Mouse (Mus musculus): ENCODE data around the gene Scarb1.

Gene Scarb1

DNA sequence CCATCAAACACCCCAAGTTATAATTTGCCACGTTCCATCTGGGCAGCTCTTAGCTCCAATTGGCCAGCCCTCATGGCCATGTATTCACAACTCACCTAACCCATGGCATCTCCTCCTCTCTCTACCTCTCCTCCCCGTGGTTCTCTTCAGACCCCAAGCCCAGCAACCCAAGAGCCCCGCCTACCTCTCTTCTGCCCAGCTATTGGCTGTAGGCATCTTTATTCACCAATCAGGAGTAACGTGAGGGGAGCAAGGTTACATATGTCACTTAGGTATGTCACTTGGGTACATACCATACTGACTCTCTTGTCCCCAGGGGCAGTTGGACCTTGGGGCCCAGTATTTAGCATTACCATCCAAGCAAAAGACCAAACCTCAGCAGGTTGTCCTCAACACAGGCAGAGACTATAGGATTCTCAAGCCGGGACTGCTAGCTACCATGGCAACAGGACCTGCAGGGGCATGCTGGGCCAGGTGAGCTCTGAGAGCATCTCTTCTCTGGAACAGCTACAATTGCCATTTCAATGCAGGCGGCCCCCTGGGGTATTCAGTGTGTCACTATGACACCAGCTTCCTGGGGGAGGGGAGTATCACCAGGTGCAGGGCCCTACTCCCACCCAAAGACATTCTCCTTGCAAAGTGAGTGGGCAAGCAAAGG is 100.6 kb downstream of the Scarb1 start:
- DNase-seq (ENCODE audit: low spot score in 2 of 2): no peak

DNA sequence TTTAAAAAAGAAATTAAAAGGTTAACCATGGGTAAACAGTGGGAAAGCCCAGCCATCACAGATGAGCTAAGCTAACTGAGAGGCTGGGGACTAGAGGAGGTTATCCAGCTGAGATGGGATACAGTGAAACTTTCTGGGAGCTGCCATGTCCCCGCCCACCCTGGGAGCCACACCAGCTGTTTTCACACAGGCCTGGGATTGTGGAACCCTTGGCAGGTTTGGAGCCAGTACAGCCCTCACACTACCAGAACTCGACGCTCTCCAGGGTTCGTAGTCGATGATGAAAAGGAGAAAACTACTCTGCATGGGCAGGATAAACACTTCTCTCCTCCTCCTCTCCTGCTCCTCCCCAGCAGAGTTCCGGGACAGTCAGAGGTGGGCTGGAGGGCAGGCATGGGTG is 105.0 kb downstream of the Scarb1 start:
- no peak for DNase-seq (ENCODE audit: low spot score in 2 of 2)

DNA sequence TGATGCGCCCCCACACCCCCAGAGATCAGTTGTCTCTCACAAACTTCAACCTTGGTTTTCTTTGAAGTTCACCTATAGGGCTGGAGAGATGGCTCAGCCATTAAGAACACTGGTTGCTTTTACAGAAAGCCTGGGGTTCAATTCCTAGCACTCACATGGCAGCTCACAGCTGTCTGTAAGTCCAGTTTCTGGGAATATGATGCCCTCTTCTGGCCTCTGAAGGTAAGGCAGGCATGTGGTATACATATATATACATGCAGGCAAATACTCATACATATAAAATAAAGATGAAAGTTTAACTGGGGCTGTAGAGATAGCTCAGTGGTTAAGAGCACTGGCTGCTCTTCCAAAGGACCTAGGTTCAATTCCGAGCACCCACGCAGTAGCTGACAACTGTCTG is 105.5 kb downstream of the Scarb1 start:
- no peak for DNase-seq (ENCODE audit: low spot score in 2 of 2)

DNA sequence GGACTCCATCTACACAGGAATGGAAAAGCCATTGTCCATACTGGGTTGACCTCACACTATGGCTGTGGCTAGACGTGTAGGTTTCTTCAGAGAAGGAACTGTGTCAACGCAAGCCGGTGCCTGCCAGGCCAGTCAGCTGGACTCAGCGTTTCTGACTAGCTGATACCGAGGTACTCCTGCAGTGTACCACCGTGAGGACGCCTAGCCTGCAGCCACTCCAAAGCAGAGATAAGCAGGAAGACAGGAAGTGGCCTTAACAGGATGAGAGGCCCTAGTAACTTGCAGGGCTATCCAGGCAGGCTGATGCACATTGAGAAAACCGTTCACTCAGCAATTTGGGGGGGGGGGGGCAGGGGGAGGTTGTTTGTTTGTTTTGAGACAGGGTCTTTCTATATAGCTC is 106.5 kb downstream of the Scarb1 start:
- no peak for DNase-seq (ENCODE audit: low spot score in 2 of 2)

DNA sequence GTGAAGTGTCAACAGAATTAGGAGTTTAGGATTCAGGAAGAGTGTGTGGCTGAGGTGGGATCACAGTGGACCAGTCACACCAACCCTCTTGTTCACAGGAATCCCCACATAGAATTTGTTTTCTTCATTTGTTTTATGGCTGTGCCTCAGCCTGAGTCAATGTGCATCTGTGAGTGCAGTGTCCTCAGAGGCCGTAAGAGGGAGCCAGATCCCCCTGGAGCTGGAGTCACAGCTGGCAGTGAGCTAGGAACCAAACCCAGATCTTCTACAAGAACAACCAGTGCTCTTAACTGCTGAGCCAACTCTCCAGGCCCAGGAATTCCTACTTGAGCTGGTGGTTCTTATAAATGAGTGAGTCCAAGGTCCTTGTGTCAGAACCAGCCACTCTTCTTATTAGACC is 107.4 kb downstream of the Scarb1 start:
- no peak for DNase-seq (ENCODE audit: low spot score in 2 of 2)

DNA sequence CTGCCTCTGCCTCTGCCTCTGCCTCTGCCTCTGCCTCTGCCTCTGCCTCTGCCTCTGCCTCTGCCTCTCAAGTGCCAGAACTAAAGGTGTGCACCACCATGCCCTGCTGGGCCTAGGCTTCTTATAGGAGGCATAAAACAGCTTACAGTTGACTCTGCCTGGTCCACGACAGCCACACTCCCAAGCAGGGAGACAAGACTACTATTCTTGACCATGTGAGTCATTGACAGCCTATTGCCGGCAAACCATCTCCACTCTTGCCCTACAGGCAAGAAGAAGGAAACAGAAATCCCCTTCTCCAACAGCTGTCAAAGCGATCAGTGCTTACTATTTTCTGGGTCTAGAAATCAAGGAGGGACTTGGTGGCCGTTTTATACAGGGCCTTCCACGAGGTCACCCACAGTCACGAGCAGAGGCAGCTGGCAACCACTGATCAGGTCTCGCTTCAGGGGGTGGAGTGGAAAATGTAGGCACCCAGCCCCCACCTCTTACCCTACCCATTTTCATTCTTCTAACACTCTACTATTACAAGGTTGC is 108.4 kb downstream of the Scarb1 start:
- DNase-seq (ENCODE audit: low spot score in 2 of 2): no peak

DNA sequence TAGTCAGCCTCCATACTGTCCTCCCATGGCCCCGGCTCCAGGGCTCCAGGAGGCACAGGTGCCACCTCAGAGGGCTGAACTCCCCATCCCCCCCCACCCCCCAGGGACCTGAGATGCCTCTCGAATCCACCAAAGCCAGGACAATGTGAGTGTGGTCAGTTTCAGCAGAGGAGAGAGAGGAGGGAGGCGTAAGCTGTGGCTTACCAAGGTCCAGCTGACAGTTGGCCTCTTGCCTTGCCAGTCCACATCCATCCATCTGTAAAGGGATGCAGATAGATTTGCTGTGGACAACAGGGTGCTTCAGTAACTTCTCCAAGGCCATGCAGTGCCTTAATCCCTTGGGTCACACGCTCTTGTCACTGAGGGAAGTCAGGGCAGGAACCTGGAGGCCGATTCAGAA is 110.4 kb downstream of the Scarb1 start:
- DNase-seq (ENCODE audit: low spot score in 2 of 2): no peak

DNA sequence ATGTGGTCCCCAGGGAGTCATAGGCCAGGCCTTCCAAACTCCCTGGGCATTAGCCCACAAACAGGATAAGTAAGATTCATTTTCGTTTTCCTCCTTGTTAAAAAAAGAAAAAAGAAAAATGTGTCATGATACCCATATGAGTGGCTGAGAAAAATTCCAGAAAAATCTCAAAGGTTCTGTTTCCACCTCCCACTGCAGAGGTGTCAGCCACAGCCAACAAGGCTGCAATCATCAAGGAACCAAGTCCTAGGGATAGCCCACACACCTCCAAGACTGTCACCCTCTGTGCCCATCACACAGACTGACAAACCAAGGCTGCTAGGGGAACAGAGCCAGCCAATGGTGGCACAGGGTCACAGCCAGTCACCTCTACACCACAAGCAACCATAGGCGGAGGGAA is 111.8 kb downstream of the Scarb1 start:
- DNase-seq (ENCODE audit: low spot score in 2 of 2): no peak

DNA sequence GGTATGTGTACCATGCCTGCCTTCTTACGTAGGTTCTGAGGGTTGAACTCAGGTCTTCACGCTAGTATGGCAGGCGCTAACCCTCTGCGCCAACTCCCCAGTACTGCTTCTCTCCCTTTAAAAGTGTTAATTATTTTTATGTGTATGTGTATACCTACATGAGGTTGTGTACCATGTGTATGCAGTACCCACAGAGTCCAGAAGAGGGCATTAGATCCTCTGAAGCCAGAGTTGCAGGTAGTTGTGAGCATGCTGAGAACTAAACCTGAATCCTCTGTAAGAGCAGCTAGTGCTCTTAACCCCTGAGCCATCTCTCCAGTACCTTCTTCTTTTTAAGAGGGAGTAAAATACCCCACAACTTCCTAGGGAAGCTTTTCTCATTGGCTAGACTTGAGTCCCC is 113.2 kb downstream of the Scarb1 start:
- DNase-seq (ENCODE audit: low spot score in 2 of 2): no peak

Data from spleen, postnatal 10 days (tissue).